Mouse (Mus musculus) neural tube, embryonic 11.5 days (tissue): ENCODE data around the gene BC049762. TPM values are rescaled to one million over a fixed set of nuclear protein-coding genes. Genes with fewer than 3 reads are reported as not detected.
A peak's percentile ranks its signal among the peaks of the same experiment; 100 is the strongest.

Experiments
- ATAC-seq: fragments of 200-750 bp; cut with Nextera tagmentation; 2 replicates; pipeline ENCODE4 v1.8.0; 2017; ENCODE audit warnings: moderate number of reproducible peaks, mild to moderate bottlenecking, moderate TSS enrichment, moderate library complexity; ENCODE audit not compliant: insufficient read depth, low FRiP score, low TSS enrichment
- DNase-seq: peaks from one replicate; pipeline ENCODE4 v3.0.0-alpha.2; 2015; ENCODE audit warnings: low spot score
- H3K27ac ChIP-seq: fragments of 300-500 bp; sonication (generic); 2 replicates; pipeline ENCODE4 v1.5.1; 2014; ENCODE audit warnings: low read depth, mild to moderate bottlenecking, low read length
- H3K27me3 ChIP-seq: fragments of 300-500 bp; sonication (generic); 2 replicates; pipeline ENCODE4 v1.6.1; 2014; ENCODE audit warnings: mild to moderate bottlenecking, low read length, mixed read lengths; ENCODE audit not compliant: control insufficient read depth, insufficient read depth
- H3K36me3 ChIP-seq: fragments of 300-500 bp; sonication (generic); 2 replicates; pipeline ENCODE4 v1.6.1; 2014; ENCODE audit warnings: mild to moderate bottlenecking, low read length, moderate library complexity, mixed read lengths; ENCODE audit not compliant: control insufficient read depth, insufficient read depth
- H3K4me1 ChIP-seq: fragments of 300-500 bp; sonication (generic); 2 replicates; pipeline ENCODE4 v1.6.1; 2014; ENCODE audit warnings: low read length, mixed read lengths; ENCODE audit not compliant: control insufficient read depth, insufficient read depth
- H3K4me2 ChIP-seq: fragments of 300-500 bp; sonication (generic); 2 replicates; pipeline ENCODE4 v1.6.1; 2014; ENCODE audit warnings: low read depth, mild to moderate bottlenecking, moderate library complexity
- H3K4me3 ChIP-seq: fragments of 300-500 bp; sonication (generic); 2 replicates; pipeline ENCODE4 v1.5.1; 2014; ENCODE audit warnings: low read depth, low read length
- H3K9ac ChIP-seq: fragments of 300-500 bp; sonication (generic); 2 replicates; pipeline ENCODE4 v1.6.1; 2014; ENCODE audit warnings: mild to moderate bottlenecking, low read length
- H3K9me3 ChIP-seq: fragments of 300-500 bp; sonication (generic); 2 replicates; pipeline ENCODE4 v1.6.1; 2016; ENCODE audit warnings: low read length; ENCODE audit not compliant: control insufficient read depth
- WGBS: fragments of 180-500 bp; shearing (Covaris S2); extraction: QIAGEN DNeasy Blood & Tissue Kit; methylation state at CpG from one replicate; pipeline ENCODE4 v1.1.7; 2014; 5-methylcytosine and 5-hydroxymethylcytosine counted together
- polyA plus RNA-seq: library from polyadenylated mRNA; unstranded; fragments of >200 nt; fragmentation: Nextera tagmentation; extraction: Ambion mirVana; gene quantifications from 2 replicates; pipeline ENCODE4 v1.2.1, GENCODE M21; 2014

BC049762 gene
- polyA plus RNA-seq, 1 experiment from 2014 or later: 0.45 TPM

GRCm38 (mm10) chr11:51290066-51290955 lies 27.5 kb upstream of the BC049762 start:
- Histone ChIP-seq H3K4me3 (peak overlapping the region; percentile 59), H3K9ac (peak overlapping the region; percentile 57), H3K36me3 (no peaks in the 10 kb centered on the region), H3K27me3 (no peaks in the 10 kb centered on the region), H3K9me3 (no peaks in the 10 kb centered on the region), H3K27ac (peak overlapping the region; percentile 20; the same call in 1 of the 2 replicates), H3K4me1 (no peaks in the 10 kb centered on the region), H3K4me2 (peak overlapping the region; percentile 85)
- WGBS: 2% methylated on average over 48 of the region's 74 CpGs
- DNase-seq: peak; percentile 81
- peak; percentile 72 for ATAC-seq

GRCm38 (mm10) chr11:51289564-51290041 lies 26.8 kb upstream of the BC049762 start, which contains the start of gene Col23a1:
Gene Col23a1 (plus strand): TSS chr11:51289920.
- H3K9ac ChIP-seq: peak within 1 kb of the TSS; percentile 57
- no peaks in the 10 kb centered on the region for H3K4me1 ChIP-seq
- H3K4me2 ChIP-seq: peak within 1 kb of the TSS; percentile 85
- ATAC-seq (peak; percentile 83), DNase-seq (peak; percentile 89)
- H3K27me3 ChIP-seq: no peaks in the 10 kb centered on the region
- no peaks in the 10 kb centered on the region for H3K36me3 ChIP-seq
- WGBS: under 1% methylated on average over 36 of the region's 38 CpGs
- H3K4me3 ChIP-seq: peak within 1 kb of the TSS; percentile 59
- H3K9me3 ChIP-seq: no peaks in the 10 kb centered on the region
- peak within 1 kb of the TSS; percentile 20; the same call in 1 of the 2 replicates for H3K27ac ChIP-seq

GRCm38 (mm10) chr11:51274418-51274817 lies 11.6 kb upstream of the BC049762 start:
- Histone ChIP-seq H3K4me1 (no peaks in the 10 kb centered on the region), H3K27ac (no peak overlapping the region), H3K4me3 (no peak overlapping the region), H3K4me2 (no peak overlapping the region), H3K9me3 (no peaks in the 10 kb centered on the region), H3K27me3 (no peaks in the 10 kb centered on the region), H3K36me3 (peaks cover 8% of the 10 kb centered on the region), H3K9ac (no peak overlapping the region)
- ATAC-seq (no peak), DNase-seq (no peak)
- WGBS: 77% methylated on average over 1 of the region's 1 CpGs

GRCm38 (mm10) chr11:51265326-51265725 lies 2.5 kb upstream of the BC049762 start:
- Histone ChIP-seq H3K9ac (no peak overlapping the region), H3K4me2 (no peak overlapping the region; the same call in 1 of the 2 replicates), H3K9me3 (no peaks in the 10 kb centered on the region), H3K4me1 (peaks cover 6% of the 10 kb centered on the region), H3K27me3 (no peaks in the 10 kb centered on the region), H3K27ac (no peak overlapping the region), H3K4me3 (no peak overlapping the region), H3K36me3 (peaks cover 2% of the 10 kb centered on the region; the same call in 1 of the 2 replicates)
- no peak for ATAC-seq
- DNase-seq: peak; percentile 38
- 59% methylated on average over 3 of the region's 3 CpGs for WGBS

GRCm38 (mm10) chr11:51264352-51264751 lies 1.5 kb upstream of the BC049762 start:
- DNase-seq: no peak
- Histone ChIP-seq H3K9me3 (no peaks in the 10 kb centered on the region), H3K4me1 (peaks cover 6% of the 10 kb centered on the region), H3K27ac (no peak overlapping the region), H3K27me3 (no peaks in the 10 kb centered on the region), H3K4me2 (peak overlapping the region; percentile 74), H3K9ac (0 out of 2 replicates have a peak overlapping the region, but pooled peaks have one; percentile 5), H3K4me3 (peak overlapping the region; percentile 74), H3K36me3 (peaks cover 1% of the 10 kb centered on the region; the same call in 1 of the 2 replicates)
- 35% methylated on average over 6 of the region's 6 CpGs for WGBS
- no peak for ATAC-seq

GRCm38 (mm10) chr11:51263286-51263831 lies 513 bp upstream of the BC049762 start:
- Histone ChIP-seq H3K27me3 (no peaks in the 10 kb centered on the region), H3K27ac (peak overlapping the region; percentile 87), H3K9me3 (no peaks in the 10 kb centered on the region), H3K4me2 (peak overlapping the region; percentile 74), H3K36me3 (no peaks in the 10 kb centered on the region; the same call in 1 of the 2 replicates), H3K4me3 (peak overlapping the region; percentile 74), H3K4me1 (peaks cover 6% of the 10 kb centered on the region), H3K9ac (peak overlapping the region; percentile 97)
- DNase-seq: peak; percentile 46
- peak; percentile 64 for ATAC-seq
- WGBS: under 1% methylated on average over 43 of the region's 50 CpGs

GRCm38 (mm10) chr11:51261680-51262219 lies 1.1 kb downstream of the BC049762 start, which contains the start of gene Clk4:
Gene Clk4 (plus strand): TSS chr11:51261730.
- Histone ChIP-seq H3K27ac (peak within 1 kb of the TSS; percentile 64; the same call in 1 of the 2 replicates), H3K9me3 (no peaks in the 10 kb centered on the region), H3K4me3 (peak within 1 kb of the TSS; percentile 74), H3K27me3 (no peaks in the 10 kb centered on the region), H3K4me2 (peak within 1 kb of the TSS; percentile 74), H3K4me1 (peaks cover 6% of the 10 kb centered on the region), H3K9ac (peak within 1 kb of the TSS; percentile 97), H3K36me3 (no peaks in the 10 kb centered on the region)
- ATAC-seq: no peak
- 82% methylated on average over 3 of the region's 3 CpGs for WGBS
- no peak for DNase-seq

GRCm38 (mm10) chr11:51257006-51257405 lies 5.8 kb downstream of the BC049762 start:
- WGBS: 91% methylated on average over 4 of the region's 4 CpGs
- no peaks in the 10 kb centered on the region for H3K36me3 ChIP-seq
- ATAC-seq: no peak
- no peak overlapping the region for H3K9ac ChIP-seq
- H3K27me3 ChIP-seq: no peaks in the 10 kb centered on the region
- no peaks in the 10 kb centered on the region for H3K4me1 ChIP-seq
- no peaks in the 10 kb centered on the region for H3K9me3 ChIP-seq
- H3K27ac ChIP-seq: no peak overlapping the region
- DNase-seq: no peak
- H3K4me3 ChIP-seq: no peak overlapping the region
- no peak overlapping the region for H3K4me2 ChIP-seq
